Mouse (Mus musculus) lung, embryonic 15.5 days (tissue): ENCODE measurements around the gene Lgals3. TPM values are rescaled to one million over a fixed set of nuclear protein-coding genes. Genes with fewer than 3 reads are reported as not detected.
"Not testable (repeated sequence)": the region's sequence is repeated elsewhere in the genome, so short reads cannot be mapped to it uniquely, and the experiment has no call there.

Experiments
- ATAC-seq: fragments of 200-750 bp; cut with Nextera tagmentation; 2 replicates; pipeline ENCODE4 v1.8.0; 2017; ENCODE audit warnings: moderate number of reproducible peaks, borderline replicate concordance; ENCODE audit not compliant: low FRiP score, low TSS enrichment; ENCODE audit errors: extremely low read depth
- H3K27ac ChIP-seq: fragments of 300-500 bp; sonication (generic); 2 replicates; pipeline ENCODE4 v1.5.1; 2015; ENCODE audit warnings: moderate library complexity, mild to moderate bottlenecking, inconsistent platforms
- H3K27me3 ChIP-seq: fragments of 300-500 bp; sonication (generic); 2 replicates; pipeline ENCODE4 v1.6.1; 2015; ENCODE audit warnings: inconsistent platforms
- H3K36me3 ChIP-seq: fragments of 300-500 bp; sonication (generic); 2 replicates; pipeline ENCODE4 v1.6.1; 2015; ENCODE audit warnings: inconsistent platforms
- H3K4me1 ChIP-seq: fragments of 300-500 bp; sonication (generic); 2 replicates; pipeline ENCODE4 v1.6.1; 2015; ENCODE audit warnings: inconsistent platforms
- H3K4me2 ChIP-seq: fragments of 300-500 bp; sonication (generic); 2 replicates; pipeline ENCODE4 v1.6.1; 2015; ENCODE audit warnings: inconsistent platforms, mild to moderate bottlenecking, moderate library complexity
- H3K4me3 ChIP-seq: fragments of 300-500 bp; sonication (generic); 2 replicates; pipeline ENCODE4 v1.5.1; 2015; ENCODE audit warnings: mild to moderate bottlenecking, inconsistent platforms
- H3K9ac ChIP-seq: fragments of 300-500 bp; sonication (generic); 2 replicates; pipeline ENCODE4 v1.6.1; 2015; ENCODE audit warnings: inconsistent platforms
- H3K9me3 ChIP-seq: fragments of 300-500 bp; sonication (generic); 2 replicates; pipeline ENCODE4 v1.6.1; 2016; ENCODE audit warnings: inconsistent platforms
- WGBS: fragments of 180-500 bp; shearing (Covaris S2); methylation state at CpG from one replicate; pipeline ENCODE4 v1.1.7; 2015; 5-methylcytosine and 5-hydroxymethylcytosine counted together
- polyA plus RNA-seq: library from polyadenylated mRNA; unstranded; fragments of >200 nt; fragmentation: Nextera tagmentation; extraction: Ambion mirVana; gene quantifications from 2 replicates; pipeline ENCODE4 v1.2.1, GENCODE M21; 2015

Gene Lgals3
- polyA plus RNA-seq, result 26.8 and 36.0 TPM in 2 replicates

DNA sequence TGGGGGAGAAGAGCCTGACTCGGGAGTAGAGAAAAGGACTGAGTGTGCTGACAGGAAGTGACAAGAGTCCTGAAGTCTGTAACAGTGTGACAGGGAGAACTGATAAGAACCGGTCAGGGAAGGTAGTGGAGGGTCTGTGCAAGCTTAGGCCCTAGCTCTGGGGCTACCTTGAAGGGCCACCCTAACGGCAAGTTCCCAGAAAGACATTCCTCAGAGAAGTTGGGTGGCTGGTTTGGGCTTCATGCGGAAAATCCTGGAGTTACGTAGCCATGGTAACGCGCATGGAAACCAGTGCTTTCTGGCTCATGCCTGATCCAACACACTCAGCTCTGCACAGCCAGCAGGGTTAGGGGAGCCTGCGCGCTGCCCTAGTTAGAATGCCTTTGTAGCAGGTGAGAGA, at the start of gene Lgals3:
Lgals3 (plus strand) TSS at position 291 of the 400 bp plus-strand sequence.
- WGBS, result 30% methylated on average over 9 of the region's 9 CpGs
- Histone ChIP-seq H3K4me2 (peak within 1 kb of the TSS; percentile 29), H3K27me3 (no peaks in the 10 kb centered on the region), H3K9ac (no peak within 1 kb of the TSS), H3K9me3 (no peaks in the 10 kb centered on the region), H3K27ac (peak within 1 kb of the TSS; percentile 88), H3K4me1 (peaks cover 22% of the 10 kb centered on the region), H3K4me3 (no peak within 1 kb of the TSS), H3K36me3 (no peaks in the 10 kb centered on the region)
- ATAC-seq, result peak; percentile 77

DNA sequence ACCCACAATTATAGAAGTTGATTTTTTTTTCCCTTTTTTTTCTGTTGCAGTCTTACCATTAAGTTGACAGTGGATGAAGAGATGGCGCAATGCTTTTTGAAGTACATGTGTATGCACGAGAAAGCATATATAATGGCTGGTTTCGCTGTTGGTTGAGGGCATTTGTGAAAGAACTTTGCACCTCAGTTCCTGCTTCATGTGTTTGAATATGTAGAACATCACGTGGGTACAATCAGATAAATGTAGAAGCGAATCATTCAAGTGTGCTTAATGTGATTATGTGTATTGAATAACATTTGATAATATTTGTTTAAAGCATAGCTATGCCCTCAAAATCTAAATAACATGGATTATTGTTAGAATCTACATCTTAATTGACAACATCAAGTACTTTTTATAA, 48.2 kb upstream of the Lgals3 start:
- Histone ChIP-seq H3K4me3 (no peak overlapping the region), H3K27me3 (no peaks in the 10 kb centered on the region), H3K4me2 (no peak overlapping the region), H3K9ac (no peak overlapping the region), H3K36me3 (peaks cover 61% of the 10 kb centered on the region), H3K4me1 (no peaks in the 10 kb centered on the region), H3K9me3 (no peaks in the 10 kb centered on the region), H3K27ac (no peak overlapping the region)
- WGBS, result 84% methylated on average over 5 of the region's 5 CpGs
- ATAC-seq, result no peak

DNA sequence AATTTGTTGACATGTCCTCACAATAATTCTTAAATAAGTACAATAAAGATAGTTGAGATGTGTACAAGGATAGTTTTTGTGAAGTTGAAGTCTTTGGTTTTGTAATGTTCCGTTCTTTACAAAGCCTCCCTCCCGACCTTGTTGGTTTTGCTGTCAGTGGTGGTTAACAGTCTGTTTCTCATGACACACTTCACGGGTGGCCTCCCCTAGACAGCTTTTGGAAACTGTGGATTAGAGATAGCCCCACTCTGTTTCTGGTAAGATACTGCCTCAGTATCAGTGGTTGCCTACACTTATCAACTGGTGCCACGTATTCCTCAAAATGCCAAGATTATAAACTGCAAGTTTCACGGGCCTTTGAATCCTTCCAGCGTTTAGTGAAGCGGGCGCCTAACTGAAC, 46.0 kb upstream of the Lgals3 start:
- H3K4me1 ChIP-seq, H3K4me3 ChIP-seq, H3K4me2 ChIP-seq, H3K27ac ChIP-seq, H3K9ac ChIP-seq, H3K27me3 ChIP-seq, ATAC-seq, H3K9me3 ChIP-seq: not testable (repeated sequence)
- WGBS, result 92% methylated on average over 6 of the region's 8 CpGs
- peaks cover 48% of the 10 kb centered on the region for H3K36me3 ChIP-seq

DNA sequence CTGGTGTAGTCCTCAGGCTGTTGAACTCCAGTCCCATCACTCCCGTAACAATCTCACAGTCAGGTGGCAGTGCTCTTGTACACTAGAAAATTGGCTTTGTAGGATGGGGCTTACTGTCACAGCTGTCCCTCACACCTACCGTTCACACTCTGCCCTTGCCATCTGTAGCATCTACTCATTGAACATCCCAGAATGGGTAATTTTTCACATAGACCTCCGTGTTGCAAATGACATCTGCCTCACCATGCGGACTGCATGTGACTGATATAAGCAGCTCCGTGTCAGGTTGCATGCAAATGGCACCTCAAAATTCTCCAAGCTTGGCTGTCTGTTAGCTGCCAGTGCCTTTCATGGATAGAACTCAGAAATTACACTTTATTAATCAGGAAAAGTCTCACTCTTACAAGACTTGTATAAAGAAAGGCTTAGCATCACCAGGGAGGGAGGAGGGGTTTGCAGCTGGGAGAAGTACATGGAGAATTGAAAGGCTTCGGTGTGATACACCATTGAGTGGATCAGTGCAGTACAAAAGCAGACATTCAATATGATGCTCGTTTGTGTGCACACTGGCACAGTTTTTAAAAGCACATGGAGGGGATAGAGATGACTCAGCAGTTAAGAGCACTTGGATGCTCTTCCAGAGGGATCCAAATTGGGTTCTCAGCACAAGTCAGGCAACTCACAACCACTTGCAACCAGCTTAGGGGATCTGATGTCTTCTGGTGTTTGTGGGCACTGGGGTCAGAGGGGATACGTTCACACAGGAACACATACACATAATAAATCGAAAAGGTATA, 41.4 kb upstream of the Lgals3 start:
- Histone ChIP-seq H3K4me3 (no peak overlapping the region), H3K27me3 (no peaks in the 10 kb centered on the region), H3K4me2 (no peak overlapping the region), H3K36me3 (peaks cover 16% of the 10 kb centered on the region; the same call in 1 of the 2 replicates), H3K4me1 (no peaks in the 10 kb centered on the region), H3K9ac (no peak overlapping the region), H3K27ac (no peak overlapping the region), H3K9me3 (no peaks in the 10 kb centered on the region)
- no peak for ATAC-seq
- 76% methylated on average over 9 of the region's 9 CpGs for WGBS

GRCm38 (mm10) chr14:47327347-47327746, 40.2 kb upstream of the Lgals3 start:
- H3K27me3 ChIP-seq, result no peaks in the 10 kb centered on the region
- peaks cover 14% of the 10 kb centered on the region; the same call in 1 of the 2 replicates for H3K36me3 ChIP-seq
- no peak overlapping the region for H3K4me3 ChIP-seq
- ATAC-seq, result no peak
- H3K9me3 ChIP-seq, result no peaks in the 10 kb centered on the region
- H3K9ac ChIP-seq, result no peak overlapping the region
- no peak overlapping the region for H3K27ac ChIP-seq
- no peaks in the 10 kb centered on the region for H3K4me1 ChIP-seq
- H3K4me2 ChIP-seq, result no peak overlapping the region
- WGBS, result 90% methylated on average over 5 of the region's 5 CpGs

DNA sequence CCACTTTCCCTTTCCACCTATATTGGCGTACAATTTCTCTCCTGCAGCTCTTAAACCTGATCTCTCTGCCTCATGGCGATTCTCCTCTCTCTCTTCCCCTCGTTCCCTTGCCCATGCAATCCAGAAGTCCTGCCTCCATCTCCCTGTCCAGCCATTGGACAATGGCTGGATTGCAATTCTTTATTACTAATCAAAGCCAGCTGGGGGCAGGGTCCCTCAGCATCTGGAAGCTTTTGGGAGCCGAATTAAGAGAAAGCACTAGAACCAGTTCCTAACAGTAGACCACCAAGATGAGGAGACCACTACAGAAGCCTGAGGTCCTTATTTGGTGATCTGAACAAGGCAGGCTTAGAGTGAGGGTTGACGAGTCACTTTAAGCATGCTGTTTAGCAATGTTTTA, 35.6 kb upstream of the Lgals3 start:
- H3K9me3 ChIP-seq, result no peaks in the 10 kb centered on the region
- no peaks in the 10 kb centered on the region for H3K36me3 ChIP-seq
- no peaks in the 10 kb centered on the region for H3K27me3 ChIP-seq
- 51% methylated on average over 5 of the region's 5 CpGs for whole genome bisulfite sequencing
- no peak overlapping the region for H3K9ac ChIP-seq
- H3K4me1 ChIP-seq, result no peaks in the 10 kb centered on the region
- no peak for ATAC-seq
- no peak overlapping the region for H3K4me2 ChIP-seq
- H3K4me3 ChIP-seq, result no peak overlapping the region
- H3K27ac ChIP-seq, result no peak overlapping the region

GRCm38 (mm10) chr14:47334819-47335218, 32.7 kb upstream of the Lgals3 start:
- Histone ChIP-seq H3K4me1 (no peaks in the 10 kb centered on the region), H3K4me2 (no peak overlapping the region), H3K36me3 (no peaks in the 10 kb centered on the region), H3K9me3 (no peaks in the 10 kb centered on the region), H3K27ac (no peak overlapping the region), H3K9ac (no peak overlapping the region), H3K27me3 (no peaks in the 10 kb centered on the region), H3K4me3 (no peak overlapping the region)
- 80% methylated on average over 4 of the region's 4 CpGs for WGBS
- no peak for ATAC-seq

GRCm38 (mm10) chr14:47335300-47335699, 32.3 kb upstream of the Lgals3 start:
- 72% methylated on average over 3 of the region's 3 CpGs for WGBS
- no peaks in the 10 kb centered on the region for H3K4me1 ChIP-seq
- no peak for ATAC-seq
- H3K36me3 ChIP-seq, result no peaks in the 10 kb centered on the region
- no peaks in the 10 kb centered on the region for H3K27me3 ChIP-seq
- H3K4me3 ChIP-seq, result no peak overlapping the region
- no peak overlapping the region for H3K27ac ChIP-seq
- no peak overlapping the region for H3K9ac ChIP-seq
- H3K9me3 ChIP-seq, result no peaks in the 10 kb centered on the region
- H3K4me2 ChIP-seq, result no peak overlapping the region

- WGBS, result 72% methylated on average over 10 of the region's 10 CpGs
- Histone ChIP-seq H3K4me1 (no peaks in the 10 kb centered on the region), H3K27ac (no peak overlapping the region), H3K9ac (no peak overlapping the region), H3K4me2 (no peak overlapping the region), H3K27me3 (no peaks in the 10 kb centered on the region), H3K9me3 (no peaks in the 10 kb centered on the region), H3K36me3 (no peaks in the 10 kb centered on the region), H3K4me3 (no peak overlapping the region)
- no peak for ATAC-seq
Observed at GRCm38 (mm10) chr14:47340231-47340925, 27.2 kb upstream of the Lgals3 start.

DNA sequence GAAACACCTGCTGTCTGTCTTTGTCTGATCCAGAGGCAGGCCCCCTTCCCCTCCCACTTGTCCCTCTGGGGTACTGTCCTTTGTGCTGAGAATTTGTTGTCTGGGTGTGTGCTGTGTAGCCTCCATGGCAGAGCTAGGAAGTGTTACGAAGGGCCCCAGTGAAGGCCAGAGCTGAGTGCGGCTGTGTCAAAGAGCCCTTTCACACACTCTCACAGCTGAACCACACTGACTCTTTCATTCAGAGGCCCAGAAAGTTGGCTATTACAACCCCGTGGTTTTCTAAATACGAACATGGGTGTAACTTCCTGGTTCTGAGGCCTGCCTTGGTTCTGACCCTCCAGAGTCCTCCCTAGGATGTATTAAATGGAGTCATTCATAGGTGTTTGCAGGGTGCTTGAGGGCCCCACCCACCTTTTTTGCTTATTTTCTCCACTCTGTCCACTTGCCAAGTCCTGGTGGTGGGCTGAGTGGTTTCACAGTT, 25.7 kb upstream of the Lgals3 start:
- Histone ChIP-seq H3K4me2 (no peak overlapping the region), H3K4me3 (no peak overlapping the region), H3K4me1 (no peaks in the 10 kb centered on the region), H3K9ac (no peak overlapping the region), H3K36me3 (no peaks in the 10 kb centered on the region), H3K9me3 (no peaks in the 10 kb centered on the region), H3K27me3 (no peaks in the 10 kb centered on the region), H3K27ac (no peak overlapping the region)
- 66% methylated on average over 4 of the region's 4 CpGs for WGBS
- ATAC-seq, result no peak

DNA sequence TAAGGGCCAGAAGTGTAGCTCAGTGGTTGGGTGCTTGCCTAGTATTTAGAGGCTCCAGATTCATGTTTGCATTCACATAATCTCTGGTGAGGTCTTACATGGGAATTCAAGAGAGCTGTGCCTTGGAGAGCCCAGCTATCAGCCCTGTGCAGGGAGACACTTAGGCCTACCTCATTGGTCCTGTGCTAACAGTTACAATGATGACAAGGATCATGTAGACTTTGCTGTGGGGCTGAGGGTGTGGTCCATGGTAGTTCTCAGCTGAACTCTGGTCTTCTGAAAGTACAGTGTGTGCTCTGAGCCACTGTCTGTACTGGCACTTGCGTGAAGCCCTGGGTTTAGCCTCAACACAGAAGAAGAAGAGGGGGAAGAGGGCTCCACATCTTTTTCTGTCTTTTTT, 20.8 kb upstream of the Lgals3 start:
- H3K27me3 ChIP-seq, result no peaks in the 10 kb centered on the region
- no peak for ATAC-seq
- no peak overlapping the region for H3K4me3 ChIP-seq
- no peaks in the 10 kb centered on the region for H3K4me1 ChIP-seq
- H3K36me3 ChIP-seq, result no peaks in the 10 kb centered on the region
- no peaks in the 10 kb centered on the region for H3K9me3 ChIP-seq
- WGBS, result 71% methylated on average over 1 of the region's 1 CpGs
- H3K4me2 ChIP-seq, result no peak overlapping the region
- H3K9ac ChIP-seq, result no peak overlapping the region
- H3K27ac ChIP-seq, result no peak overlapping the region

DNA sequence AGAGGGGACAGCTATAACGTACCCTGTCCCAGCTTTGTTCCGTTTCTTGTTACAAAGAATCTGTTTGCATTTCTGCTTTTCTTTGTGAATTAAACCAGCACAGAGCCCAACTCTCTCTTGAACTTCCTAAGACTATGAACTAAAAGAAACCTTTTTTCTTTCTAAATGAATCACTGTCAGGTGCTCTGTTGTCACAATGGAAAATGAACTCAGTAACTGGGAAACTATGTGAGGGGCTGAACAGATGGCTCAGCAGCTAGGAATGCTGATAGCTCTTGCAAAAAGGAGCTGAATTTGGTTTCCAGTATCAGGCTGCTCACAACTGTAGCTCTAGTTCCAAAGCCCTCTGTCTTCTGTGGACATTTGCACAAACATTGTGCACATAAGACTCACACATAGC, 16.6 kb upstream of the Lgals3 start:
- Histone ChIP-seq H3K9me3 (no peaks in the 10 kb centered on the region), H3K27me3 (no peaks in the 10 kb centered on the region), H3K27ac (no peak overlapping the region), H3K9ac (no peak overlapping the region), H3K4me2 (no peak overlapping the region), H3K4me3 (no peak overlapping the region), H3K4me1 (0 out of 2 replicates have a peak, but pooled peaks cover 2% of the 10 kb centered on the region), H3K36me3 (no peaks in the 10 kb centered on the region)
- 79% methylated on average over 2 of the region's 2 CpGs for WGBS
- no peak for ATAC-seq
